10 mouse cellular contexts compared by ENCODE assay signal in the genomic region with DNA sequence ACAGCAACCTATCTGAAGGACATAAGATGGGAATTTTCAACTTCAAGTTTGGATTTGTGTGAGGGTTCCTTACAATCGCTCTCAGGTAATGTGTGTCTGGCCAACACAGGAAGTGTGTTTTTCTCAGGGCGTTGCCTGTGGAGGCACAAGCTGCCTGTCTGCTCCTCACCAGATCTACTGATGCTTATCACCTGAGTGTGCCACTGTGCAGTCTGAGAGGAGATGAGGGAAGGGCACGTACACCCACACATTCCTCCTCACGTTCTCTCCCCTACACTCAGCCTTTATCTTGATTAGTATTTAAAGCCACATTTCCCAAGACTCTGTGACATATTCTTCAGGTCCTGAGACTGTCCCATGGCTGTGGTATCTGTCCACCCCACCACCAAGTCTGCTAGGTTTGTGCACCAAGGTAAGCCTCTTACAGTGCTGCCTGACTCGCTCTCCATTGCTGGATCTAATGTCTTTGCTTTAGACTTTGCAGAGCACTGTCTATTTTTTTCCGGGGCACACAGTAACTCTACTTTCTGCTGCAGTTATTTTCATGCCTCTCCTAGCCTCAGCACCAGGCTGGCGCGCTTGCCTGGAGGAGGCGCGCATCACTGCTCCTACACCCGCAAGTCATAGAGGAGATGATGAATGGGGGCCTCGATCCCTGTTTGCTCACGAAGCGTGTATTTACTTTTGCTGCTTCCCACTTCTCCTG. TPM values are rescaled to one million over a fixed set of nuclear protein-coding genes. Genes with fewer than 3 reads are reported as not detected.
A peak's percentile ranks its signal among the peaks of the same experiment; 100 is the strongest.
DNase-seq lines count a peak whose midpoint lies in the region; ATAC-seq lines count a peak whose summit lies in the region.
"Had no signal": no experiment of that assay in that cellular context is flagged by ENCODE, and none has a peak within 500 bp of the region (broad histone marks: within the 10 kb centered on the region; RNA-seq: fewer than 3 reads in every experiment).

No protein-coding gene starts in this region.

- H3K4me1 ChIP-seq in kidney, embryonic 14.5 days (ENCODE audit: control insufficient read depth, insufficient read depth, low read length) = peaks cover 4% of the 10 kb centered on the region; the same call in 1 of the 2 replicates
- H3K4me1 ChIP-seq in liver, embryonic 15.5 days (replicated peaks) = peaks cover 9% of the 10 kb centered on the region; the same call in 1 of the 2 replicates
- H3K4me1 ChIP-seq: limb, embryonic 12.5 days had no signal

- 29% methylated on average over 14 of the region's 14 CpGs for WGBS in kidney, embryonic 14.5 days
- 57% methylated on average over 14 of the region's 14 CpGs for WGBS in liver, embryonic 15.5 days (ENCODE audit: insufficient replicate concordance)

- H3K9ac ChIP-seq in kidney, embryonic 14.5 days (ENCODE audit: low read depth, low read length) = no peak overlapping the region
- no peak overlapping the region for H3K9ac ChIP-seq in liver, embryonic 15.5 days
- H3K9ac ChIP-seq: limb, embryonic 12.5 days had no signal

- DNase-seq in kidney, adult 11 months = no peak
- DNase-seq in T-cell, adult 2 months (ENCODE audit: low spot score) = peak; percentile 24
- DNase-seq in adrenal gland, adult 2 months = no peak
- DNase-seq in yolk sac, embryonic 10.5 days (ENCODE audit: low spot score) = no peak
- DNase-seq: cerebellum, adult 18-20 months had no signal

- H3K4me2 ChIP-seq in kidney, embryonic 14.5 days (replicated peaks; ENCODE audit: low read depth, low read length) = peak overlapping the region; percentile 6; the same call in 1 of the 2 replicates
- H3K4me2 ChIP-seq in liver, embryonic 15.5 days = no peak overlapping the region
- H3K4me2 ChIP-seq: limb, embryonic 12.5 days had no signal

- no peaks in the 10 kb centered on the region for H3K36me3 ChIP-seq in kidney, embryonic 14.5 days (ENCODE audit: control insufficient read depth, insufficient read depth, low read length)
- H3K36me3 ChIP-seq in liver, embryonic 15.5 days (replicated peaks) = no peaks in the 10 kb centered on the region
- H3K36me3 ChIP-seq: limb, embryonic 12.5 days had no signal

- no peak overlapping the region for H3K4me3 ChIP-seq in kidney, embryonic 14.5 days (ENCODE audit: low read length)
- H3K4me3 ChIP-seq in liver, embryonic 15.5 days (replicated peaks) = no peak overlapping the region
- H3K4me3 ChIP-seq: limb, embryonic 12.5 days had no signal

- no peaks in the 10 kb centered on the region for H3K9me3 ChIP-seq in kidney, embryonic 14.5 days (ENCODE audit: control insufficient read depth, low read length)
- H3K9me3 ChIP-seq in liver, embryonic 15.5 days (replicated peaks) = no peaks in the 10 kb centered on the region
- H3K9me3 ChIP-seq: limb, embryonic 12.5 days had no signal

- 0 out of 2 replicates have a peak, but pooled peaks have one; percentile 28 for ATAC-seq in kidney, embryonic 14.5 days (ENCODE audit: low FRiP score, low TSS enrichment)
- ATAC-seq in CD4-positive, CD25-positive, alpha-beta regulatory T cell, adult 4 months = peak; percentile 66
- ATAC-seq in liver, embryonic 15.5 days (ENCODE audit: insufficient read depth) = peak; percentile 63; the same call in 1 of the 2 replicates
- ATAC-seq in cerebellum, adult (ENCODE audit: insufficient number of reproducible peaks, low FRiP score, low TSS enrichment) = no peak

- H3K27ac ChIP-seq in kidney, embryonic 14.5 days (ENCODE audit: low read depth, low read length) = no peak overlapping the region
- no peak overlapping the region for H3K27ac ChIP-seq in liver, embryonic 15.5 days (replicated peaks)
- H3K27ac ChIP-seq: limb, embryonic 12.5 days had no signal

- H3K27me3 ChIP-seq in kidney, embryonic 14.5 days (ENCODE audit: control insufficient read depth, insufficient read depth, low read length) = no peaks in the 10 kb centered on the region
- 0 out of 2 replicates have a peak, but pooled peaks cover 3% of the 10 kb centered on the region for H3K27me3 ChIP-seq in liver, embryonic 15.5 days
- H3K27me3 ChIP-seq: limb, embryonic 12.5 days had no signal

RNA-seq across cellular contexts. Expression of a gene that starts 24.9 kb away (rescaled TPM):
- 22.8 and 28.9 TPM in 2 replicates for polyA plus RNA-seq in kidney, embryonic 14.5 days (2014; fragmentation: Nextera tagmentation; extraction: Ambion mirVana)
- 1 to 10 TPM; 3.2 to 4.1 TPM for polyA plus RNA-seq in CD4-positive, CD25-positive, alpha-beta regulatory T cell, adult 4 months (2017; shearing (Covaris generic))
- 17.1 and 18.1 TPM in 2 replicates for polyA plus RNA-seq in liver, embryonic 15.5 days (2015; fragmentation: Nextera tagmentation; extraction: Ambion mirVana)
- total RNA-seq in adrenal gland, adult 2 months (2021) = 10 to 100 TPM; 56.5 to 70.5 TPM
- polyA plus RNA-seq in adrenal gland, adult 2 months (2012; rRNA removed) = 24.6 and 28.6 TPM in 2 replicates
